Mouse (Mus musculus): Measurements from ENCODE around the gene Cbfa2t2.

GRCm38 (mm10) chr2:154526531-154526930 lies 90.2 kb downstream of the Cbfa2t2 start:
- TF ChIP-seq CTCF (IDR thresholded peaks at IDR 0.05; ENCODE audit: insufficient read depth, low read length) (no peak), POLR2A (IDR thresholded peaks at IDR 0.05; ENCODE audit: borderline replicate concordance, extremely low read depth, low read depth, low read length) (no peak)

Data from lung, adult 2 months (tissue).